Mouse (Mus musculus) adrenal gland, postnatal 25 days (tissue): ENCODE measurements at regions not wholly inside any gene's neighbourhood (a gene's known extent, or its start where the extent isn't known, plus 50 kb on each side); places are given as distances from the start of the nearest gene placed in this dataset.

Source experiments
- DNase-seq: peaks from one replicate; pipeline ENCODE4 v3.0.0; 2021; ENCODE audit warnings: mixed read lengths

GRCm38 (mm10) chr4:127413997-127414964 is 56.3 kb upstream of the Gjb5 start:
- DNase-seq: no peak
